Mouse (Mus musculus): ENCODE data around the gene Mrpl33. TPM values are rescaled to one million over a fixed set of nuclear protein-coding genes. Genes with fewer than 3 reads are reported as not detected.

Gene Mrpl33
- polyA plus RNA-seq, 1 experiment, result 131 TPM

DNA sequence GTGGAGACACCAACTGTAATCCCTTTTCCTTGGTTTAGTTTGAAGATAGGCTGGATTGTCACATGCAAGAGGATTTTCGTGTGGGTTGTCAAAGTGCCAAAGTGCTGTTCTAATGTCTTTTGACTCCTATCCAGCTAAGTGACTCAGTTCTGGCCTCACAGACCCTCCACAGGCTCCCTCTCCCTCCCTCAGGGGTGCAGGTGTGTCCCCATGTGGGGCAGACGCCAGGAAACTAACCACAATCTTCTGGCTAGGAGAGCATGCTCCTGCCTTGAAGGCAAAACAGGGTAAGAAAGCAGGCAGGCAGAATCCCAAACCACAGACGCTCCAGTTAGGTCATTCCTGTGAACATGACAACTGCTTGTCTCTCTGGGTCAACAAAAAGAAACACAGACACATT is 9.4 kb downstream of the Mrpl33 start:
- Histone ChIP-seq H3K4me3 (ENCODE audit: insufficient read depth, low read length) (no peak overlapping the region), H3K27ac (ENCODE audit: insufficient read depth, low read depth, low read length) (no peak overlapping the region), H3K4me1 (ENCODE audit: control insufficient read depth, insufficient read depth, low read length) (peaks cover 42% of the 10 kb centered on the region)
- TF ChIP-seq CTCF (IDR thresholded peaks at IDR 0.05; ENCODE audit: low read depth, low read length) (no peak), POLR2A (IDR thresholded peaks at IDR 0.05; ENCODE audit: borderline replicate concordance, low read depth, low read length) (no peak)

DNA sequence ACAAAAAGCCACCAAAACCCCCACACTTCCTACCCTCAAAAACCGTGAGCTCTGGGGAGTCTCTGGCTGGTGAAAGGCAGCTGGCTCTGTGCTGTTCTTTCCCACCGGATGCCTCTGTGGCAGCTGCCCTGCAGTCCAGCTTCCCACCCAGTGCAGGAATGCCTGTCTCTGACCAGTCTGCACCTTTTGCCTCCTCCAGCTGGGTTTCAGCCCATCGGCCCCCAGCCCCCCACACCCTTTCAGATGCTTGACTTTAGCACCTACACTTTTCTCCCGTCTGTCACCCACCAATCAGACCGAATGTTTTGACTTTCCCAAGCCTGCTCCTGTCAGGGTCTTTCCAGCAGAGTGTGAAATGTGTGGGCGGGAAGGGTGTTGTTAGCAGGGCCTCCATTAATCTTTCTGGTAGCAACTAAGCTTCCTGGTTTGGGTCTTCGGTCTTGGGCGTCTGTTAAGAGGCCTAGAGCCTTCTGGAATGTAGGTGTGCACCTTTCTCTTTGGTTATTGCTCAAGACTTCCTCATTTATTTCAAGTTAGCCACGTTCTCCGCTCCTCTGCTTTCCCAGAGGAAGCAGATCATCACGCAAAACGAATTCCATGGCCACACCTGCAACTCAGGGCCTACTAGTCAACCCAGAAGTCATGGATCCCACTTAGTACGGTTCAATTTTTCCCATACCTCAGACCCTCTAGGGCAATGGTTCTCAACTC is 13.8 kb downstream of the Mrpl33 start:
- Histone ChIP-seq H3K27ac (ENCODE audit: insufficient read depth, low read depth, low read length) (no peak overlapping the region), H3K4me3 (ENCODE audit: insufficient read depth, low read length) (no peak overlapping the region)

DNA sequence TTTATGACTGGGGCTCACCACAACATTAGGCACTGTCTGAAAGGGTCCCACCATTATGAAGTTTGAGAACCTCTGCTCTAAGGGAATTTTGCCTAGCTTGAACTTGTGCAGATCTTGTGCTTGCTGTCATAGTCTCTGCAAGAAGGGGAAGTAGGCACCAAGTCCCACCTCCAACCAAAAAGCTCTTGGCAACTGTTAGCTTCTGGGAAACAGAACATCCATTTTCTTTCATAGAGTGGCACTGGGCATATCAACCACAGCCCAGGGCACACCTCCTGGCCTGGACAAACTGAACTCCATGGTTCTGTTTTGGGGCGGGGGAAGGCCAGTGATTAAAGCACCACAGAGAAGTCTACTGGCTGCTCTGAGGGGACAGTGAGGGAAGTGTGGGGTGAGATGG is 14.5 kb downstream of the Mrpl33 start:
- no peak overlapping the region; the same call in 1 of the 2 replicates for H3K27ac ChIP-seq (ENCODE audit: insufficient read depth, low read depth, low read length)
- peaks cover 27% of the 10 kb centered on the region for H3K4me1 ChIP-seq (ENCODE audit: control insufficient read depth, insufficient read depth, low read length)
- no peak for TF ChIP-seq POLR2A (IDR thresholded peaks at IDR 0.05; ENCODE audit: borderline replicate concordance, low read depth, low read length)
- TF ChIP-seq CTCF (IDR thresholded peaks at IDR 0.05; ENCODE audit: low read depth, low read length), result no peak
- no peak overlapping the region for H3K4me3 ChIP-seq (ENCODE audit: insufficient read depth, low read length)

More for the DNA sequence above, 13.8 kb downstream of the Mrpl33 start:
- H3K4me1 ChIP-seq (ENCODE audit: control insufficient read depth, insufficient read depth, low read length), result peaks cover 31% of the 10 kb centered on the region
- TF ChIP-seq CTCF (IDR thresholded peaks at IDR 0.05; ENCODE audit: low read depth, low read length) (no peak), POLR2A (IDR thresholded peaks at IDR 0.05; ENCODE audit: borderline replicate concordance, low read depth, low read length) (no peak)

DNA sequence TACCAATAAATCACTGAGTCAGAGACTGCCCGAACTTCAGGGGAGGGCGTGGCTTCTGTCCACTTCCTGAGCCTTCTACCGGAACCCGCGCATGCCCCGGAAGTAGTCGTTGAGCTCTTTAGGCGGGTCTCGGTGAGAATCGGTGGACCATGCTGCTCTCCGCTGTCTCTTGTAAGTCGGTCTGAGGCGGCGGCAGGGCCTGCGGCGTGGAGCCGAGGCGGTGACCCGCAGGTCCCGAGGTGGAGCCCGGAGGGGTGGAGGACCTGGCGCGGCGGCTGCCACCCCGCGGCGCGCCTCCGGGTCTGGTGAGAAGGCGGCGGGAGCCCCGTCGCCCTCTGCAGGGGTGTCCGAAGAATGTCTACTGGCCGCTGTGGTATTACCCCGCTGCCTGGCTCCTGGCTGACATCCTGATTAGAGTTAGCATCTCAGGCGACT is 17.1 kb downstream of the Mrpl33 start:
- TF ChIP-seq CTCF (IDR thresholded peaks at IDR 0.05; ENCODE audit: low read depth, low read length) (peak; percentile 44), POLR2A (IDR thresholded peaks at IDR 0.05; ENCODE audit: borderline replicate concordance, low read depth, low read length) (no peak)
- H3K27ac ChIP-seq (ENCODE audit: insufficient read depth, low read depth, low read length), result peak overlapping the region; percentile 90
- H3K4me3 ChIP-seq (ENCODE audit: insufficient read depth, low read length), result peak overlapping the region; percentile 97
- peaks cover 25% of the 10 kb centered on the region for H3K4me1 ChIP-seq (ENCODE audit: control insufficient read depth, insufficient read depth, low read length)

DNA sequence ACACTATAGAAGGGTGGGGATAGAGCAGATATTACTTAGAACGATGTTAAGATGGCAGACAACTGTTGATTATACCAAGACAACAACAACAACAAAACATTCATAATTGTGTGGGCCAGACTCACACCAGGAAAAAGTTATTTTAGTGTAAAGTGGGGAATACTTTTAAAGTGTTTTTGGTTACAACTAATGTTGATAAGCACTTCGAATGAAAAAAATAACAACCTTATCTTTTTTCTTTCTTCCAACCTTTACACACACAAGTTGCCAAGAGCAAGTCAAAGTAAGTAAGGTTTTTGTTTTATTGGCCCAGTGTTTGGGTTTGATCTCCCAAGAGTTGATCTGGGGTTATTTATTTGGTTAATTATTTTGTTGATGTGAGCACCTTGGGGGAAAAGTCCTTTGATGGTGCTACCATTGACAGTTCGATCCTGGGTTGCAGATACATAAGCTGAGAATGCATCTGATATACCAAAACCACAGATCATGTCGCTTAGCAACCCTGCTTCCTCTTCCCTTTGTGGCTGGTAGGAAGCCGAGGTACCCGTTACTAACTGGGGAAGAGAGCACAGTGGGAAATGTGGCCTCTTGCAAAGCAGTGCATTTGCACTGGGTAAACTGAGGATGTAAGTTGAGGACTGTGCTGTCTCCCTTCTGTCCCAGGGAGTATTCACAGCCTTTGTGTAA is 17.7 kb downstream of the Mrpl33 start:
- no peak for TF ChIP-seq POLR2A (IDR thresholded peaks at IDR 0.05; ENCODE audit: borderline replicate concordance, low read depth, low read length)
- no peak for TF ChIP-seq CTCF (IDR thresholded peaks at IDR 0.05; ENCODE audit: low read depth, low read length)
- H3K4me1 ChIP-seq (ENCODE audit: control insufficient read depth, insufficient read depth, low read length), result peaks cover 24% of the 10 kb centered on the region

DNA sequence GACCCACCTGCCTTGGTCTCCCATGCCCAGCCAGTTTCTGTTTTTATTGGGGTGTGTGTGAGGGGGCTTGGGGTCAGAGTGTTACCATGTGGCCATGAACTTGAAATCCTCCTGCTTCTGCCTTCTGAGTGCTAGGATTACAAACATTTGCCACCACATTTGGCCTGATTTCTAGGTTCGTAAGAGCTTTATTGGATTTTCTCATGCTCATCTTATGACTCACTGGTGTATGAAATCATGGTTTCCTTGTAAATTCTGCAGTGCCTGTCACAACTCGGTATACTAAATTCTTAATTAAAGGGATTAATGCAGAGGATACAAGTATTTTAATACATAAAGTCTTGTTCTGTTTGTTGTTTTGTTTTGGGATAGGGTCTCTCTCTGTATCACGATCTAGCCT is 23.6 kb downstream of the Mrpl33 start:
- Histone ChIP-seq H3K27ac (ENCODE audit: insufficient read depth, low read depth, low read length) (no peak overlapping the region), H3K4me1 (ENCODE audit: control insufficient read depth, insufficient read depth, low read length) (peaks cover 12% of the 10 kb centered on the region), H3K4me3 (ENCODE audit: insufficient read depth, low read length) (no peak overlapping the region)
- no peak for TF ChIP-seq CTCF (IDR thresholded peaks at IDR 0.05; ENCODE audit: low read depth, low read length)
- TF ChIP-seq POLR2A (IDR thresholded peaks at IDR 0.05; ENCODE audit: borderline replicate concordance, low read depth, low read length), result no peak

More for the DNA sequence above, 17.7 kb downstream of the Mrpl33 start:
- H3K27ac ChIP-seq (ENCODE audit: insufficient read depth, low read depth, low read length), result peak overlapping the region; percentile 90
- H3K4me3 ChIP-seq (ENCODE audit: insufficient read depth, low read length), result peak overlapping the region; percentile 97

DNA sequence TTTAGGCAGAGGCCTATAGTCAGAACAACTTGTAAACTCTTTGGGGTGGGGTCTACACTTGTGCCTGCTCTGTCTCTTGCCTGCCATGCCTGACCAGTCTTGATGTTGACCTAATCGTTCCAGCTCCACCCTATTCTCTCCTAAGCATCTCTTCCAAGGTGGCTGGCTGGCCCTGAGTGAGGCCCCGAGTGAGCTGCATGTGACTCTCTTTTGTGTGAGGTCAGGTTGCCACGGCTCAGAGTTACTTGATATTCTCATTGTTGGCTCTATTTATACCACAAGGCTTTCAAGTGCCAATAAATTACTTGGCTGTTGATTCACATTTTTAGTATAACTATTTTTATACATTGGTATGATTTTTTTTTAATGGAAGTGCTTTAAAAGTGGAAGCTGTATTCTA is 30.4 kb downstream of the Mrpl33 start:
- Histone ChIP-seq H3K4me3 (ENCODE audit: insufficient read depth, low read length) (no peak overlapping the region), H3K27ac (ENCODE audit: insufficient read depth, low read depth, low read length) (no peak overlapping the region), H3K4me1 (ENCODE audit: control insufficient read depth, insufficient read depth, low read length) (peaks cover 32% of the 10 kb centered on the region)
- TF ChIP-seq POLR2A (IDR thresholded peaks at IDR 0.05; ENCODE audit: borderline replicate concordance, low read depth, low read length) (no peak), CTCF (IDR thresholded peaks at IDR 0.05; ENCODE audit: low read depth, low read length) (no peak)

DNA sequence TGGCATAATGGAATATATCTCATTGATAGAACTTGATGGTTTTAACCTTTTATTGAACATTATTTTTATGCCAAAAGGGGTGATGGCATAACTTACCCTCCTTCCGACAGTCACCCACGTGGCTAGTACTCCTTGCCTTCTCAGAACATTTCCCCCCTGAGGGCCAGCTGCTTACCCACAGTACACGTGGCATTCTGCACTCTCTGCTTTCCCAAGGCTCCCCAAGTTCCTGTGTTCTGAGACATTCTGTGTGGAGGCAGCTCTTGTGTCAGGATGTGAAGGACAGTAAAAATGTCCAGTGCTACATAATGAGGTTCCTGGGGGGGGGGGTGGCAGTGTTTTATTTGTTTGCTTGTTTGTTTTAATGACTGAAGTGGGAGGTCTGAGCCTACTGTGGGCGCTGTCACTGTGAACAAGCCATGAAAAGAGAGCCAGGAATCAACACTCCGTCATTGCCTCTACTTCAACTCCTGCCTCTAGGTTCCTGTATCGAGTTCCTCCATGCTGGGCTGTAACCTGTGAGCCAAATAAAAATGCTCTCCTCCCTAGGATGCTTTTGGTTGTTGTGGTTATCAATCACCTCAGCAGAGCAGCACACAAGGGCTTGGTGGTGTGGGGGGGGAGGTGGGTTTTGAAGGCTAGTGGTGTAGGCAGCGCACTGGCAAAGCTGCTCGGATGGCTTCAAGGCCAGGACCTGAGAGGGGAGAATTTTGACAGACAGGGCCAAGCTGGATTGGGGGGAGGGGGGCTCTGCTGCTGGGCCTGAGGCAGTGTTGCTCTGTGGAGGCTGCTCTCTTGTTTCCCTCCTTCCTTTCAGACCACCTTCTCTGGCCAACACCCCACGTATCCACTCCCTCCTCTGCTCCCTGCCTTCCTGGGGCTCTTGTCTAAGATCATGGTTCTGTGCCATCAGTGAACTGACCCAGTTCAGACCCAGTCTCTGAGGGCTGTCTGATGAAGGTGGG is 31.1 kb downstream of the Mrpl33 start:
- TF ChIP-seq CTCF (IDR thresholded peaks at IDR 0.05; ENCODE audit: low read depth, low read length), result no peak
- TF ChIP-seq POLR2A (IDR thresholded peaks at IDR 0.05; ENCODE audit: borderline replicate concordance, low read depth, low read length), result no peak
- peaks cover 32% of the 10 kb centered on the region for H3K4me1 ChIP-seq (ENCODE audit: control insufficient read depth, insufficient read depth, low read length)
- no peak overlapping the region for H3K4me3 ChIP-seq (ENCODE audit: insufficient read depth, low read length)
- no peak overlapping the region for H3K27ac ChIP-seq (ENCODE audit: insufficient read depth, low read depth, low read length)

DNA sequence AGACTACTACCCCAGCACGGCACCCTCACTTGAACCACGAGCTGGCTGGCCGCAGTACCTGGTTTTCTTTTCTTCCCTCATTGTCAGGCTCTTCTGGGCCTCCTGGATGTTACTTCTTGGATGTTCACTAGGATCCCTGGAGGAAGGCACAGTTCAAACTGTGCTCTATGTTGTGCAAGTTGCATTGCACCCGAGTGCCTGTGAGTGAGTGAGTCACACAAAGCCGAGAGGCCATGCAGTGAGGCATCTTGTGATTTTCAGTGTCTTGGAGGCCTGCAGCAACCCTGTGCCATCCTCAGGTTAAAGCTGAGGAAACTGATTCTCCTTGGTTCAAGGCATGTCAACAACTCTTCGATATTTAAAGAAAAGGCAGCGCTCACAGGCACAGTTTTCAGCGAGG is 31.8 kb downstream of the Mrpl33 start:
- no peak overlapping the region for H3K4me3 ChIP-seq (ENCODE audit: insufficient read depth, low read length)
- peaks cover 32% of the 10 kb centered on the region for H3K4me1 ChIP-seq (ENCODE audit: control insufficient read depth, insufficient read depth, low read length)
- TF ChIP-seq CTCF (IDR thresholded peaks at IDR 0.05; ENCODE audit: low read depth, low read length) (no peak), POLR2A (IDR thresholded peaks at IDR 0.05; ENCODE audit: borderline replicate concordance, low read depth, low read length) (no peak)
- H3K27ac ChIP-seq (ENCODE audit: insufficient read depth, low read depth, low read length), result no peak overlapping the region

Measured in bone marrow macrophage, adult 2 months (primary cell).